Mouse (Mus musculus): ENCODE results near the gene Hist1h2ad. TPM values are rescaled to one million over a fixed set of nuclear protein-coding genes. Genes with fewer than 3 reads are reported as not detected.

The Hist1h2ad gene
- 9.0 and 15.1 TPM in 2 replicates for total RNA-seq (2015; ENCODE audit: low replicate concordance)
- total RNA-seq (2017; ENCODE audit: low replicate concordance) = 2,771 and 6,356 TPM in 2 replicates

DNA sequence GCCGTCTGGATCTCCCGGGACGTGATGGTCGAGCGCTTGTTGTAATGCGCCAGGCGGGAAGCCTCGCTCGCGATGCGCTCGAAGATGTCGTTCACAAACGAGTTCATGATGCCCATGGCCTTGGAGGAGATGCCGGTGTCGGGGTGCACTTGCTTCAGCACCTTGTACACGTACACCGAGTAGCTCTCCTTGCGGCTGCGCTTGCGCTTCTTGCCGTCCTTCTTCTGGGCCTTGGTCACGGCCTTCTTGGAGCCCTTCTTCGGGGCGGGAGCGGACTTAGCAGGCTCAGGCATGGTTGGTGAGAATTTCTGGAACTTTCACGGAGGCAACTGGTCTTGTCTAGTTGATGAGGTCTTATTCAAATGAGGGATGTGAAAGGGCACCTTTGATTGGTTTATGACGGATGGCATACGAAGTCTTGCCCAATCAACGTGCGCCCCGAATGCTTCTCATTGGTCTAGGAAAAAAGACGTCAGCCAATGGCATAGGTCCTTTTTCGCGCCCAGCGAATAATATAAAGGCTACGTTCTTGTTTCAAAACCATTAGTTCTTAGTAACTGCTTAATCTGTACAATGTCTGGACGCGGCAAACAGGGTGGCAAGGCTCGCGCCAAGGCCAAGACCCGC is at the start of gene Hist1h2ad, which contains the start of gene Hist1h2bf:
TSS of gene Hist1h2ad (plus strand) at position 484 of the 627 bp plus-strand sequence.
TSS of gene Hist1h2bf (minus strand) at position 299 of the 627 bp plus-strand sequence.
- peak; percentile 69 for ATAC-seq (replicated peaks; ENCODE audit: low FRiP score, poor library complexity, severe bottlenecking)

DNA sequence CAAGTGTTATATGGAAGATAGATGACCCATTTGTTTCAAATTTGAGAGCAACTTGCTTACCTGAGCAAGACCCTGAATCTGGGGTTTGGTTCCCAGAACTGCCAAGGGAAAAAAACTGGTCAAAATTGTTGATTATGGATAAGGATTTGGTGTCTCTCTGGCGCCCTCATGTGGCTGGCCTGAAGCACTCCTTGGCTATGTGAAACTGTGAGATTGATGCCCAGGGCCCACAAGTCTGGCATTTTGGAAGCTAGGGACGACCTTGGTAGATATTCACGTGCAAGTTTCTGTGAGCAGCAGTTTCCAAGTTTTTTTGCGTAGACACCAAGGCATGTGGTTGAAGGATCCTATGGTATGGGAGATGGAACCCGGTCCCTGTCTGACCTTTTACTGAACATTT is 49.5 kb upstream of the Hist1h2ad start:
- ATAC-seq (replicated peaks; ENCODE audit: low FRiP score, poor library complexity, severe bottlenecking) = peak; percentile 61; the same call in 1 of the 2 replicates

DNA sequence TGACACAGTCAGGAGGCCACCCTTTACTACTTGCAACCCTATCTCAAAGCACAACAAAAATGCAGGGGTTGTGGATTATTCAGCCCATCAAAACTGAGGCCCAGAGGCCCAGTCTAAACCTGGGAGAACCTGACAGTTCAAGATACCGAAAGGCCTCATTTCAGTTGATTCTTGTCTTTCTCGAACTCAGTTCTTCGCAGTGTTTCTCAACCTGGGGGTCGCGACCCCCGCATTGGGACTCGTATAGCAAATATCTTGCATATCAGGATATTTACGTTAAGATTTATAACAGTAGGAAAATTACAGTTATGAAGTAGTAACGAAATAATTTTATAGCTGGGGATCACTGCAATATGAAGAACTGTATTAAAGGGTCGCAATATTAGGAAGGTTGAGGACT is 48.3 kb upstream of the Hist1h2ad start:
- ATAC-seq (replicated peaks; ENCODE audit: low FRiP score, poor library complexity, severe bottlenecking) = no peak

DNA sequence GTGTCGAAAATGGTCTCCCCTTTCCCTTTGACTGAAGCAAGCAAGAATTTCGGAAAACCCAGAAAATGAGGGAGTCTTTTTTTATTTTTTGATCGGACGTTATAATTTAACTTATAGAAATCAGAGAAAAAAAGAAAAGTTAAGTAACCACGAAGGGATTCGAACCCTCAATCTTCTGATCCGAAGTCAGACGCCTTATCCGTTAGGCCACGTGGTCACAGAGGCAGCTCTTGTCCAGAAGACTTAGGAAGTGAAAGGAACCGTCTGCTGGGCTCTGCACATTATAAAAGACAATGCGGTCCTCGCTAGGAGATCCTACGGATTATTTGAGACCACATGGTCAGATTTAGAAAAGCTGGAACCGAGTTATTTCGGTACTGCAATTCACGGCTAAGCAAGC is 47.9 kb upstream of the Hist1h2ad start:
- ATAC-seq (replicated peaks; ENCODE audit: low FRiP score, poor library complexity, severe bottlenecking) = peak; percentile 36; the same call in 1 of the 2 replicates

DNA sequence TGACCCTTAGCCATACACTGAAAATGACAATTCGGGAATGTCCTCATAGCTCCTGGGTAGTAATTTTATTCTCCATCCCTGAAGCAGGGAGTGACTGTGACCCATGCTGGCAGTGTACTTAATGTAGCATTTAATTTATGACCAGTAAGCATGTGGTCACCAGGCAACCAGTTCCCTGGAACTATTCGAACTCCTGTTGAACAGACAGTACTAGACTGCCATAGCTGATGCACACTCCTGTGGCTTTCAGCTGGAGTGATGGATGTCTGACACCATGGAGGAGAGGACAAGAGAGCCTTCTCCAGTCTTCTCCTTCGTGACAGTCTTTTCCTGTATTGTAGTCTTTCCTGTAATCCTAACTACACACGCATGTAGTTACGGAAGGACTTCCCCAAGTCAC is 45.2 kb upstream of the Hist1h2ad start:
- ATAC-seq (replicated peaks; ENCODE audit: low FRiP score, poor library complexity, severe bottlenecking) = no peak

DNA sequence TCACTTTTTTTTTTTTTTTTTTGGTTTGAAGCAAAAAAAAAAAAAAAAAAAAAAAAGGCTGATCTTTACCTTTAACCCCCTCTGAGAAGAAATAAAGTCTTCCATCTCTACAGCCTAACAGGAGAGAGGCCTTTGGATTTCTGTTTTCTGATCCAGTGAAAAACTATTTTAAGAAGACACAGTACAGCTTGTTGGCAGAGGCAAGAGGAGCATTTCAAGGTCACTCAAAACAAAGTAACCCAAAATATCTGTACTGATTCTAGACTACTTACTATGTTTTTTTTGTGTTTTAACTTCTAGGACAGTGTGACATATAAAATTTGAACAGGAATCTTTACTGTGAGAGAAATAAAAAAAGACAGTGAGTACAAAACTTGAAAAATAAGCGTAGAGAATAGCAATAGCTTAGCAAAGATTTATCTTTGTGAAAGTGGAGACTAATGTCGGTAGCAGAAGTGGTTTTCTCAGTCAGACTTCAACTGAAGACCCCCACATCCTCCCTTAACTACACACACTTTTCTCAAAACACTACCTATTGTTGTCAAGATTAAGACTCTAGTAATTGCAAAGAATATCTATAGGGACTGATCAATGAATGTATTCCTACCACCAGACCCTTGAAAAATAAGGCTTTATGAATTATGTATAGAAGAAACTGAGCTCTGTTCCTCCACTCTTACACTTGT is 44.6 kb upstream of the Hist1h2ad start:
- ATAC-seq (replicated peaks; ENCODE audit: low FRiP score, poor library complexity, severe bottlenecking) = no peak

DNA sequence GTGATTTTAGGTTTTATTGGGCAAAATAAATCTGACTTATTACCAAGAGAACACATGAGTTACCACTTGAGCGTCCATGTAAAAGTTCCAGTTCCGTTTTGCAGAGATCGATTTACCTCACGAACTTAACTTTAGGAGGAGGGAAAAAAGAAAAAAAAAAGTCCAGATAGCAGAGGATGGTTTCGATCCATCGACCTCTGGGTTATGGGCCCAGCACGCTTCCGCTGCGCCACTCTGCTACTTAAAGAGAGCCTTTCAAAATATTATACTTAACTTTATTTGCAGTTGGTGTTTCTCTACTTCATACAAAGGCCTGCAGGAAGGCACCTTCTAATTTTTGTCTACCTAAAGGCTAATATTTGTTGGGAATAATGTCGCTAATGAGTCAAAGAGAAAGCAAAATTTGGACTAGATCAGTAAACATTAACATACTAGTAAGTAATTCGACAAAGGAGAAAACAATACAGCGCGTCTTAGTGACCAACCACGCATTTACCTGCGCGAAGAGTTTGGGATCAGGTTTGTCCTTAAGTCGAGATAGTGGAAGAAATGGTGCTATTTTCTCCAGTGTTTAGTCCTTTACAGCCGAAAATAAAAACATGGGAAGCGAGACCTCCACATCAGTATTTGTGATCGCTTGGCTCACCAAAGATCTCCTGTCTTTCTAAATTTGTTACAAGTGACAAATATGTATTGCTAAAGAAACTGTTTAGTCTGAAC is 43.8 kb upstream of the Hist1h2ad start:
- ATAC-seq (replicated peaks; ENCODE audit: low FRiP score, poor library complexity, severe bottlenecking) = no peak

DNA sequence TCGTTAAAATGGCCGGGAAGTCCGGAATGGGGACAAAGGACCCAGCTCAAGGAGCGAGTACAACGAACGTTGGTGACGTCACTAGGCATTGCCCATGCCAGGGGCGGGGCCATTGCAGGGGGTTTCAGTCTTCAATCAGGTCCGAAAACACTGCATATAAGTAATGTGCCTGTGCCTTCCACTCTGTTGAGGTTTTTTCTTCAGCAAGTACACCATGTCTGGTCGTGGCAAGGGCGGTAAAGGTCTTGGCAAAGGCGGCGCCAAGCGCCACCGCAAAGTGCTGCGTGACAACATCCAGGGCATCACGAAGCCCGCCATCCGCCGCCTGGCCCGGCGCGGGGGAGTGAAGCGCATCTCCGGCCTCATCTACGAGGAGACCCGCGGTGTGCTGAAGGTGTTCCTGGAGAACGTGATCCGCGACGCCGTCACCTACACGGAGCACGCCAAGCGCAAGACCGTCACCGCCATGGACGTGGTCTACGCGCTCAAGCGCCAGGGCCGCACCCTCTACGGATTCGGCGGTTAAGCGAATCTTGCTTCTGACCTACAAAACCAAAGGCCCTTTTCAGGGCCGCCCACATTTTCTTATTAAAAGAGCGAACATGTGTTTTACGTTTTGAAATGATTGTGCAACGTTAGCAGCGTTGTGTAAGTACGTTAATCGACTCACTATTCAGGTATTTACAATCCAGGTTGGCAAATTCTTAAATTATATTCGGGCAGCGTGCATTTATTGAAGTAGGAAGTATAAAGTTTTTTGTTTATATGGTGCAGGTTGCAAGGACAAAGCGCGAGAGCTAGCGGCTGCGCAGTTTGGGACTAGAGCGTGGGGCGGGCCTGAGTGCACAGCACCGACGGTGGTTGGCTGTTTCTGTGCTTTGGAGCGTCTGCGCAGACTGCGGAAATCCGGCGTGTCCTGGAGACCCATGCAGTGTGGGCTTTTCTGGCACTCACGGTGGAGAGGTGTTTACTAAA is 43.0 kb upstream of the Hist1h2ad start, which contains the start of gene Hist1h4h:
TSS of gene Hist1h4h (plus strand) at position 150 of the 975 bp plus-strand sequence.
- peak; percentile 50 for ATAC-seq (replicated peaks; ENCODE audit: low FRiP score, poor library complexity, severe bottlenecking)

DNA sequence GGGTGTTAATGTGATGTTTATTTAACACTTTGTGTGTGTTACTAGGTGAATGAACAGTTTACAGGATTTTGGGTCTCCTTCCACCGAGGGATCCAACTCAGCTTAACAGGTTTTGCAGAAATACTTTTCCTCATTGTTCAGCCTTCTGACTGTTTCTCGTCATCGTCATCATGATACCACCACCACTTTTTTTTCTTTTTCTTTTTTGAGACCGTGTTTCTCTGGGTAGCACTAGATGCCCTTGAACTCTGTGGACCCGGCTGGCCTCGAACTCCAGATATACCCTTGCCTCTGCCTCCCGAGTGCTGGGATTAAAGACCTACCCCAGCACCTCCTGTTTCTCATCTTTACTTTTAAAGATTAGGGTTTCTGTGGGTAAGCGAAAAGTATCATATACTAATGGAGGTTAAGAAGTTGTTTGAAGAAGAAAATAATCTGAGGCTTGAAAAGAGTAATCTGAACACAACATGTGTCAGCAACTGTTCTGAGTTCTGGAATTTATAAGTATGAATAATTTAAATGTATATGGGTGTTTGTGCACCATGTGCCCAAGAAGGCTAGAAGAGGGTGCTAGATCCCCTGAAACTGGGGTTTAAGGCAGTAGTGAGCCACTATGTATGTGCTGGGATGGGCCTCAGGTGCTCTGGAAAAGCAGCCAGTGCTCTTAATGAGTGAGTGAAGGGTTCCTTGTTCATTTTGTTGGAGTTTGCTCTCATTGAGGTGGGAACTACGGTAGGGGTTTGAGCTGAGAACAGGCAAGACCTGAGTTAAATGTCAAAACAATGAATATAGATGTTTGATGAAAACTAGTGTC is 41.7 kb upstream of the Hist1h2ad start:
- no peak for ATAC-seq (replicated peaks; ENCODE audit: low FRiP score, poor library complexity, severe bottlenecking)

DNA sequence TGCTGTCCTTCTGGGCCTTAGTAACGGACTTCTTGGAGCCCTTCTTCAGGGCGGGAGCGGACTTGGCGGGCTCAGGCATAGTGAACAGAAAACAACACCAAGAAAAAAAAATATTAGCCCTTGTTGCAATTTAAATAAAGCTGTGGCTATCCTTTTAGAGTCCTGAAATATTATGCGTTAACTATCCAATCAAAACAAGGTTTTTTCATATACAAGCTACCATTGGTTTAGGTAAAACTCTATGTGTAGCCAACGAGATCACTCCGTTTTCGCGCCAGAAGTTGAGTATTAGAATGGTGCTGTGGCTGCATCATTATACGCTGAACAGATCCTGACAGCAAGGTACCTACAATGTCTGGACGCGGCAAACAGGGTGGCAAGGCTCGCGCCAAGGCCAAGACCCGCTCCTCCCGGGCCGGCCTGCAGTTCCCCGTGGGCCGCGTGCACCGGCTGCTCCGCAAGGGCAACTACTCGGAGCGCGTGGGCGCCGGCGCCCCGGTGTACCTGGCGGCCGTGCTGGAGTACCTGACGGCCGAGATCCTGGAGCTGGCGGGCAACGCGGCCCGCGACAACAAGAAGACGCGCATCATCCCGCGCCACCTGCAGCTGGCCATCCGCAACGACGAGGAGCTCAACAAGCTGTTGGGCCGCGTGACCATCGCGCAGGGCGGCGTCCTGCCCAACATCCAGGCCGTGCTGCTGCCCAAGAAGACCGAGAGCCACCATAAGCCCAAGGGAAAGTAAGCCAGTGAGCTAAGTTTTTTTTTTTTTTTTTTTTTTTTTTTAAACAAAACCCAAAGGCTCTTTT is 40.4 kb upstream of the Hist1h2ad start, which contains the start of gene Hist1h2af:
TSS of gene Hist1h2af (plus strand) at position 347 of the 808 bp plus-strand sequence.
- peak; percentile 47 for ATAC-seq (replicated peaks; ENCODE audit: low FRiP score, poor library complexity, severe bottlenecking)

DNA sequence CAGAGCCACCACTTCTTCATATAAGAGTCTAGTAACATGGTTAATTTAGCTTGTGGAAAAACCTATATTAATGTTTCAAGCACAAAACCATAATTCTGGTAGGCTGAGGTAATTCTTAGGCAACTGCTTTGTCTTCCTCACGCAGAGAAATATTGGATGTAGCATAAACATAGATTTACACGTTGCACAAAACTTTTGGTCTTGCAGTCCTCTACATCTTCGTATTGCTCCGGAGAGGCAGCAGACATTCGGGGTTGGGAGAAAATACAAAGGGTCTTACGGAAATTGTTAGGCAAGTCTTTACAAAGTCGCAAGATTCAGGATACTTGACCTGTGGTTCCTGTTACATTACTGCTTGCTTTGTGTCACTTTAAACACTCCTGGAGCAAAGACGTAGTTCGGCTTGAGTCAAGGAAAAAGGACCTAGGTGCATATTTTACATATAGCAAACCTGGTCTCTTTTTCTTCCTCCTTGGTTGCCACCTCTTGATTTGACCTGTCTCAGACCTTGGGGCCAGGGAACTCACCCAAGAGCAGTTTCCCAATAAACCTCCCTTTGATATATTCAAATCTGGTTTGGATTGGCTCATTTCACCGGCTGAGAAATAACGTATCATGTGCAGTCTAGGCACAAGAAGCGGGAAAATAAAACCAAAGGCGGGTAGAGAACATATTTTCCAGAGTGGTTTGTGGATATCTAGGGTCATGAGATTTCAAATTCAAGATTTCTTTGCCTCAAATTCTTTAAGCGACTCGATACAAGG is 39.6 kb upstream of the Hist1h2ad start:
- peak; percentile 23 for ATAC-seq (replicated peaks; ENCODE audit: low FRiP score, poor library complexity, severe bottlenecking)

DNA sequence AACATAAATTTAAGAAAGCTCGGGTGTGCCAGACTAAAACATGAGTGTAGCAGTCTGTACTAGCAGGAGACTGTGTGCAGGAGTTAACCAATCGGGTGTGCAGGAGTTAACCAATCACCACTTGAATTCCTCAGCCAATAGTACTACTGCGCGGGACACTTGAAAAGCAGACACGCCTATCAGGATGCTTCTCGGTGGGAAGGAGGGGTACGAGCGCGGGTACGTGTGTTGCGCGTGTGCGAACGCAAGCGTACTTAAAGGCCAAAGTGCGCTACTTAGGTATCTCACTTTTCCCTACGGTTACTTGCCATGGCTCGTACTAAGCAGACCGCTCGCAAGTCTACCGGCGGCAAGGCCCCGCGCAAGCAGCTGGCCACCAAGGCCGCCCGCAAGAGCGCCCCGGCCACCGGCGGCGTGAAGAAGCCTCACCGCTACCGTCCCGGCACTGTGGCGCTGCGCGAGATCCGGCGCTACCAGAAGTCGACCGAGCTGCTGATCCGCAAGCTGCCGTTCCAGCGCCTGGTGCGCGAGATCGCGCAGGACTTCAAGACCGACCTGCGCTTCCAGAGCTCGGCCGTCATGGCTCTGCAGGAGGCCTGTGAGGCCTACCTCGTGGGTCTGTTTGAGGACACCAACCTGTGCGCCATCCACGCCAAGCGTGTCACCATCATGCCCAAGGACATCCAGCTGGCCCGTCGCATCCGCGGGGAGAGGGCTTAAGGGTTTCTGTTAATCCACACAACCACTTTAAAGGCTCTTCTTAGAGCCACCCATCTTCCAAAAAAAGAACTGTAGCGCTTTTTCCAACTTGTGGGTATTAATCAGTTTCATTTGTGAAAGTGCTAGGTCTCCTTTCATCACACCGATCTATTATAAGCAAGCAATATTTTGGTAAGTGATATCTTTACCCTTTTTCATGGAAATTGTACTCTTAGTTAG is 38.8 kb upstream of the Hist1h2ad start, which contains the start of gene Hist1h3g:
TSS of gene Hist1h3g (plus strand) at position 286 of the 939 bp plus-strand sequence.
- peak; percentile 70 for ATAC-seq (replicated peaks; ENCODE audit: low FRiP score, poor library complexity, severe bottlenecking)

DNA sequence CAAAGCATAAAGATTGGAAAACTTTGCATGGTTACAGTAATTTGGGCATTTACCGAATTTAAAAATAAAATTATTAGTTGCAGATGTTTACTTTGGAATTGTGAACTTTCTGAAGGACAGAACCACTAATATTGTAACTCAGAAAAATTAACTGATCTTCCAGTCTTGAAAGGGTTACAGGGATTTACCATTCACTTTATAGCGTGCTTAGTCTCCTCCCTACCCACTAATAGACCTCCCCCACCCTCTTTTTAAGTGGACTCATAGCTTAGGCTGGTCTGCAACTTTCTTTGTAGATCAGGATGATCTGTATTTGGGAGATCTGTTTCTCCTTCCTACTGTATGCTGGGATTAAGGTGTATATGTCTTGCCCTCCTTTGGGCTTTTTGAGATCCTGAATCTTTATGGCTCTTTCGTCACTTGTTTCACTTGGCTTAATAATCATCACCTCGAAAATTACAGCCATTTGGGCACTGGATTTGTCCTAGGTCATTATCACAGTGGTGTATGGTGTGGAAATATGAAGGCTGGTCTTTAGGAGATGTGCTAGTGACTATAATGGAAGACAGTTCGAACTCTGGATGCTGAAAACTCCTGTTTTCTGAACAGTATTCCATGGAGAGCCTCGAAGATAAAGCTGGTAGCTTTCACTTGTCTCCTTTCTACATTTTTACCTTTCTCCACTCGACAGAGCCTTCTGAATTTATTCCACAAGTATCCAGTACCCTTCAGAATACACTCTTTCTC is 37.9 kb upstream of the Hist1h2ad start:
- ATAC-seq (replicated peaks; ENCODE audit: low FRiP score, poor library complexity, severe bottlenecking) = no peak

DNA sequence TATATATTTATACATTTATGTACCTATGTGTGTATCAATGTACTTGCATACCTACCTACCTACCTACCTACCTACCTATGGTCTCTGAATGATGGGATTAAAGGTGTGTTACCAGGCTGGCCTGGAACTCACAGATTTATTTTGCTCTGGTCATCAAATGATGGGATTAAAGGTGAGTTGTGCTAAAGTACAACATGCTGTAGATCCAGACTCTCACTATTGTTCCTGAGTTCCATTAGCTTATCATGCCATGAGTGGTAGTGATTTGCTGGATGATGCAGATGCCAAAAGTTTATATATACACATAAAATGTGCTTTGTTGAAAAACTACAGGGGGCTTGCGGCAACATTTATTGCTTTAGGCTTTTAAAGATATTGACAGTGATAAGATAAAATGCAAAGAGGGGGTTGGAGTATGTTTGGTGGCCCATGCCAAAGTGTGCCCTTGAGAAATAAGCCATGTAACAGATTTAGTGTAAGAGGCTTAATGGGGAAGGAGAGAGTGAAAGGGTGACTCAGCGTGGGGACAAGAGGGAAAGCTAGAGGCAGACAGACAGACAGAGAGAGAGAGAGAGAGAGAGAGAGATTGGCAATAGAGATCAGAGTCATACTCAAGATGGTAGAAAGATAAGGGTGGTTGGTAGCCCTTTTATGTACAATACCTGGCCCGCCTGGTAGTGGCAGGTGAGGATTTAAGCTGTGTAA is 37.0 kb upstream of the Hist1h2ad start:
- no peak for ATAC-seq (replicated peaks; ENCODE audit: low FRiP score, poor library complexity, severe bottlenecking)
